Mouse (Mus musculus) heart, postnatal 0 days (tissue): Measurements from ENCODE around the gene Slamf8. TPM values are rescaled to one million over a fixed set of nuclear protein-coding genes. Genes with fewer than 3 reads are reported as not detected.

Experiments used
- ATAC-seq: fragments of 200-750 bp; cut with Nextera tagmentation; 2 replicates; pipeline ENCODE4 v1.8.0; 2017; ENCODE audit warnings: low read depth, moderate number of reproducible peaks, moderate library complexity; ENCODE audit not compliant: insufficient read depth
- DNase-seq: peaks from one replicate; pipeline ENCODE4 v3.0.0-alpha.2; 2016; ENCODE audit warnings: low spot score
- H3K27ac ChIP-seq: fragments of 300-500 bp; sonication (generic); 2 replicates; pipeline ENCODE4 v1.5.1; 2014; ENCODE audit warnings: low read depth, mild to moderate bottlenecking
- H3K27me3 ChIP-seq: fragments of 300-500 bp; sonication (generic); 2 replicates; pipeline ENCODE4 v1.6.1; 2014; ENCODE audit warnings: low read length, mixed read lengths; ENCODE audit not compliant: control insufficient read depth, insufficient read depth
- H3K36me3 ChIP-seq: fragments of 300-500 bp; sonication (generic); replicated peaks from 2 replicates; pipeline ENCODE4 v1.6.1; 2014; ENCODE audit warnings: low read length, mixed read lengths; ENCODE audit not compliant: control insufficient read depth, insufficient read depth
- H3K4me1 ChIP-seq: fragments of 300-500 bp; sonication (generic); 2 replicates; pipeline ENCODE4 v1.6.1; 2014; ENCODE audit warnings: antibody characterized with exemption; ENCODE audit not compliant: control insufficient read depth, insufficient read depth
- H3K4me2 ChIP-seq: fragments of 300-500 bp; sonication (generic); 2 replicates; pipeline ENCODE4 v1.6.1; 2014; ENCODE audit warnings: low read depth, mild to moderate bottlenecking, low read length, moderate library complexity
- H3K4me3 ChIP-seq: fragments of 300-500 bp; sonication (generic); 2 replicates; pipeline ENCODE4 v1.5.1; 2014; ENCODE audit warnings: low read depth, low read length
- H3K9ac ChIP-seq: fragments of 300-500 bp; sonication (generic); replicated peaks from 2 replicates; pipeline ENCODE4 v1.6.1; 2014; ENCODE audit warnings: low read depth, low read length, mixed read lengths
- H3K9me3 ChIP-seq: fragments of 300-500 bp; sonication (generic); replicated peaks from 2 replicates; pipeline ENCODE4 v1.6.1; 2016; ENCODE audit warnings: low read length; ENCODE audit not compliant: control insufficient read depth
- CTCF ChIP-seq: IDR thresholded peaks from 2 replicates; pipeline ENCODE4 v1.5.1; 2016; ENCODE audit warnings: antibody characterized with exemption, control low read depth, low read depth
- EP300 ChIP-seq: IDR thresholded peaks from 2 replicates; pipeline ENCODE4 v1.6.1; 2016; ENCODE audit warnings: antibody characterized with exemption, low read depth
- WGBS: fragments of 180-500 bp; shearing (Covaris S2); extraction: QIAGEN DNeasy Blood & Tissue Kit; methylation state at CpG from one replicate; pipeline ENCODE4 v1.1.7; 2014; 5-methylcytosine and 5-hydroxymethylcytosine counted together
- polyA plus RNA-seq: library from polyadenylated mRNA; unstranded; fragments of >200 nt; fragmentation: Nextera tagmentation; extraction: Ambion mirVana; gene quantifications from 2 replicates; pipeline ENCODE4 v1.2.1, GENCODE M21; 2015
- total RNA-seq: library from RNA; depleted of rRNA; stranded (reverse); fragments of >200 nt; gene quantifications from 2 replicates; pipeline ENCODE4 v1.2.3, GENCODE M21; 2014; ENCODE audit warnings: low replicate concordance

Slamf8 gene
- total and polyA plus RNA-seq, 2 experiments from 2014 or later: not detected

DNA sequence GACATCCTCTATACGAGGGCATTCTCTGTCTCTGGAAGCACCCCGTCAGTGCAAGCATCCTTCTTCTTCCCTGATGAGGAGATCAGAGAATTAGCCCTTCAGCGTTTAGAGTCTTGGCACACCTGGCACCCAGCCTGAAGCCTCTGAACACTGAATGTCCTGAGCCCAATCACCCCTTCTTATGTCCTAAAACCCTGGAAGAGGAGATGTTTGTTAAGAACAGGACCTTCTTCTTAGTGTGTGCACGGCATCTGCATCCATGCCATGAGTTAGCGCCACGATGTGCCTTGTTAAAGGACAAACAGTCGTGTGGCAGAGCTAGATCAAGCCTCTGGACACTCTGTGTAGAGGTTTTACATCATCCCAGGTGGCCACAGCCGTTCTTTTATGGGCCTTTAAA, 7.9 kb downstream of the Slamf8 start:
- Histone ChIP-seq H3K4me1 (no peaks in the 10 kb centered on the region), H3K9ac (no peak overlapping the region), H3K27me3 (peaks cover 10% of the 10 kb centered on the region), H3K36me3 (no peaks in the 10 kb centered on the region), H3K4me3 (no peak overlapping the region), H3K27ac (no peak overlapping the region), H3K9me3 (no peaks in the 10 kb centered on the region), H3K4me2 (no peak overlapping the region)
- ATAC-seq (no peak), DNase-seq (no peak)
- 82% methylated on average over 8 of the region's 8 CpGs for WGBS
- no peak for TF ChIP-seq CTCF
- no peak for TF ChIP-seq EP300

DNA sequence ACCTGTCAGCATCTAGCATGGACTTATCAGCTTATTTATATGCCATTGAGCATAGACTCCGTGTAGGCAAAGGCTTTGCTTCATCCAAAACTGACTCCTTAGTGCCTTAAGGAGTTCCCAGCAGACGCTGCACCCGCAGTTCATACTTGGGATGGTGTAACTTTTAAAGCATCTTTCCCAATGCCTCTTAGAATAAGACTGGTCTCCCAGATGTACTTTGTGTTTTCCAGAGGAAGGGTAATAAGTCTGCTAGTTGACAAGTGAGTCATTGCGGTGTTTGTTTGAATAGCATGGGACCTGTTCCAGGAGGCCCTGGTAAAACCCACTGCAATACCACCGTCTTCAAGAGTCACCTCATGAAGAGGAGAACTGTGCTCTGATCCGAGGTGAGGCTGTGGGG, 10.3 kb downstream of the Slamf8 start:
- TF ChIP-seq CTCF (no peak), EP300 (no peak)
- 67% methylated on average over 6 of the region's 6 CpGs for WGBS

DNA sequence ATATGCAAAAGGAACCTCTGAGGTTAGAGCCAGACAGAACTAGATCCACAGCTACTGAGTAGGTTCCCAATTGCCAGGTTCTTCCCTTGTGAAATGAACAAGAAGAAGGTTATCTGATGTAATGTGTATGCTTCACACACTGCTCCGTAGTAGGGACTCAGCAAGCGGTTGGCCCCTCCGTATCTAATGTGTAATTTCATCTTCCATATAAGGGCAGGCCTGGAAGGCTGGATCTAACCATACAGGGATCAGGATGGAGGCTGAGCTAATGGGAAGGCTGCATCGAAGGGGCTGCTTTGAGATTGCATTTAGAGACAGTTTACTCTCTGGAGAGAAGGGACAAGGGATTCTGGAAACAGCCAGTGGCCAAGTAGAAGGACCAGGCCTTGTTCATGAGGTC, 22.6 kb downstream of the Slamf8 start:
- Histone ChIP-seq H3K4me1 (no peaks in the 10 kb centered on the region), H3K27ac (no peak overlapping the region), H3K4me3 (no peak overlapping the region), H3K27me3 (0 out of 2 replicates have a peak, but pooled peaks cover 11% of the 10 kb centered on the region), H3K36me3 (no peaks in the 10 kb centered on the region), H3K9me3 (no peaks in the 10 kb centered on the region), H3K9ac (no peak overlapping the region), H3K4me2 (no peak overlapping the region)
- no peak for ATAC-seq
- no peak for DNase-seq
- WGBS: 33% methylated on average over 4 of the region's 4 CpGs
- TF ChIP-seq EP300 (no peak), CTCF (no peak)

More for the DNA sequence above, 10.3 kb downstream of the Slamf8 start:
- Histone ChIP-seq H3K27me3 (peaks cover 3% of the 10 kb centered on the region), H3K27ac (no peak overlapping the region), H3K9me3 (no peaks in the 10 kb centered on the region), H3K36me3 (no peaks in the 10 kb centered on the region), H3K4me3 (no peak overlapping the region), H3K4me2 (no peak overlapping the region), H3K9ac (no peak overlapping the region), H3K4me1 (no peaks in the 10 kb centered on the region)
- ATAC-seq (no peak), DNase-seq (no peak)

DNA sequence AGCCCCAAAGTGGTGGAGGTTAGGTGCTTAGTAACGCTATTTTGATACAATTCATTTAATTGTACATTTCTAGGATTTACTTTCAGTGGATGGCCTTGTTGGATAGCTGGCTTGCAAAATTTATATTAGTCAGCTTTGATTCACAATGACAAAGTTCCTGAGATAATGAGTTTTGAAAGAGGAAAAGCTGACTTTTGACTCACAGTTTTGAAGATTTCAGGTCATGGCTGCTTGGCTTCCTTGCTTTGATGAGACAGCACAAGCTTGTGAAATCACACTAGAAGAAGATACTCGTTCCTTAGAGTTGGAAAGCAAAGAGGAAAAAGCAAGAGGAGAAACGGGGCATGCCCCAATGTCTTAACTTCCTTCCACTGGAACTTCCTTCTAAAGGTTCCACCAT, 24.2 kb downstream of the Slamf8 start:
- Histone ChIP-seq H3K4me1 (peaks cover 10% of the 10 kb centered on the region), H3K9me3 (no peaks in the 10 kb centered on the region), H3K4me3 (no peak overlapping the region), H3K27ac (no peak overlapping the region), H3K9ac (no peak overlapping the region), H3K4me2 (no peak overlapping the region), H3K36me3 (no peaks in the 10 kb centered on the region), H3K27me3 (peaks cover 24% of the 10 kb centered on the region)
- WGBS: 48% methylated on average over 3 of the region's 3 CpGs
- DNase-seq (no peak), ATAC-seq (no peak)
- TF ChIP-seq EP300 (no peak), CTCF (no peak)

DNA sequence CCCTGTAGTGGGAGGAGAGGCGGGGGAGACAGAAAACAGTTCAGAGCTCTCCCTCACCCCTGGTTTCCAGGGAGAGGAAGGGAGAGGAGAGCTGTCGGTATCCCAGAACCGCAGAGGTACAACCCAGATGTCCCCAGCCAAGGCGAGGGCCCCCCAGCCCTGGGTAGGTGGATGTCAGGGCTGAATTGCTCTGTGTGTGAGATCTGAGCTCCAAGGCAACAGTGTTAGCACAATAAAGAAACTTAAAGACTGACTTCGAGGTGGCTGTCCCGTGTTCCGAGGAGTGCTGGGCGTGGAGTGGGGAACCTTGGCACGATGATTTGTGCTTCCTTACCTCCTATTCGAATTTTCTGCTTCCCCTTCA, 26.9 kb downstream of the Slamf8 start:
- 5% methylated on average over 10 of the region's 10 CpGs for WGBS
- peaks cover 34% of the 10 kb centered on the region for H3K27me3 ChIP-seq

More for the DNA sequence above, 26.9 kb downstream of the Slamf8 start:
- peak overlapping the region; percentile 68 for H3K4me3 ChIP-seq
- H3K36me3 ChIP-seq: no peaks in the 10 kb centered on the region
- H3K4me1 ChIP-seq: peaks cover 10% of the 10 kb centered on the region
- peak overlapping the region; percentile 52; the same call in 1 of the 2 replicates for H3K9ac ChIP-seq
- DNase-seq: no peak
- no peak for ATAC-seq
- peak overlapping the region; percentile 94 for H3K4me2 ChIP-seq
- no peaks in the 10 kb centered on the region for H3K9me3 ChIP-seq
- no peak for TF ChIP-seq EP300
- TF ChIP-seq CTCF: no peak
- peak overlapping the region; percentile 14; the same call in 1 of the 2 replicates for H3K27ac ChIP-seq
